Mouse (Mus musculus): ENCODE results near the gene Aldh4a1. TPM values are rescaled to one million over a fixed set of nuclear protein-coding genes. Genes with fewer than 3 reads are reported as not detected.

Aldh4a1 gene
- polyA plus RNA-seq, 1 experiment from 2014 or later: 25.5 TPM

GRCm38 (mm10) chr4:139611542-139611953, 11.1 kb upstream of the Aldh4a1 start:
- H3K4me2 ChIP-seq (ENCODE audit: low read depth, low read length): peak overlapping the region; percentile 43; the same call in 1 of the 2 replicates

DNA sequence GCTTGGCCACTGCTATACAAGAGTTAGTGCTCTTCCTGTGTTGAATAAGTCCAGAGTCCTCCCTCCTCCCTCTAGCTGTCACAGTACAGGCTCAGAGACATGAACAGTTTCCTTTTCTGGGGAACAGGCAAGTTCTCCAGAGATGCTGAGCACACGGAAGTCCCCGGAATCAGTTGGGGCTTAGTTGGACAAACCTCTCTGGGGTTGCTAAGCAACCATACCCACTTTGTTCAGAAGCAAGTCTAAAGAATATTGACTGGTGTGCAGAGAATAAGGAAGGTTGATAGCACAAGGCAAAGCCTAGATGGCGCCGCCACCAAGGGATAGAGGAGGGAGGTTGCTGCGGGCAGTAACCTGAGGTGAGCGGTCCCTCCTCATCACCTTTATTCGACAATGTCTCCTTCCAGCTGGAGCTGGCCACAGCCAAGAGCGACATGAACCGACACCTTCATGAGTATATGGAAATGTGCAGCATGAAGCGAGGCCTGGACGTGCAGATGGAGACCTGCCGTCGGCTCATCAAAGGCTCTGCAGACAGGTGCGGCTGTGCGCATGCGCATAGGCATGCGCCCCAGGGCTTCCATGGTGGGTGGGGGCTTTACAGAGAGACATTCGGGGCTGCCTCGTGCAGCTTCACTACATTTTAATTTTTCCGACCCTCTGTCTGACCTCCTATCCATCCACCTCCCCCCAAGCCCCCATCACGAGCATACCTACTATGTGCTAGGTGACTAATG, 8.0 kb upstream of the Aldh4a1 start:
- no peak overlapping the region for H3K27ac ChIP-seq (ENCODE audit: low read length)
- H3K9ac ChIP-seq (ENCODE audit: low read length): no peak overlapping the region
- H3K4me2 ChIP-seq (ENCODE audit: low read depth, low read length): no peak overlapping the region
- peaks cover 25% of the 10 kb centered on the region for H3K36me3 ChIP-seq (ENCODE audit: control insufficient read depth, insufficient read depth, low read length)
- peaks cover 5% of the 10 kb centered on the region; the same call in 1 of the 2 replicates for H3K9me3 ChIP-seq (ENCODE audit: control insufficient read depth, low read length)
- ATAC-seq (ENCODE audit: low read depth): no peak
- 86% methylated on average over 21 of the region's 21 CpGs for WGBS
- H3K4me3 ChIP-seq (ENCODE audit: low read length): no peak overlapping the region
- no peaks in the 10 kb centered on the region for H3K27me3 ChIP-seq (ENCODE audit: control insufficient read depth, insufficient read depth, low read depth, low read length)
- H3K4me1 ChIP-seq (replicated peaks; ENCODE audit: control insufficient read depth, insufficient read depth, low read length): peaks cover 22% of the 10 kb centered on the region

More at GRCm38 (mm10) chr4:139611542-139611953, 11.1 kb upstream of the Aldh4a1 start:
- Histone ChIP-seq H3K36me3 (ENCODE audit: control insufficient read depth, insufficient read depth, low read length) (peaks cover 27% of the 10 kb centered on the region), H3K9me3 (ENCODE audit: control insufficient read depth, low read length) (peaks cover 5% of the 10 kb centered on the region; the same call in 1 of the 2 replicates), H3K4me1 (replicated peaks; ENCODE audit: control insufficient read depth, insufficient read depth, low read length) (peaks cover 15% of the 10 kb centered on the region), H3K27me3 (ENCODE audit: control insufficient read depth, insufficient read depth, low read depth, low read length) (no peaks in the 10 kb centered on the region), H3K4me3 (ENCODE audit: low read length) (no peak overlapping the region), H3K27ac (ENCODE audit: low read length) (peak overlapping the region; percentile 86), H3K9ac (ENCODE audit: low read length) (no peak overlapping the region)
- 6% methylated on average over 10 of the region's 10 CpGs for WGBS
- peak; percentile 91 for ATAC-seq (ENCODE audit: low read depth)

DNA sequence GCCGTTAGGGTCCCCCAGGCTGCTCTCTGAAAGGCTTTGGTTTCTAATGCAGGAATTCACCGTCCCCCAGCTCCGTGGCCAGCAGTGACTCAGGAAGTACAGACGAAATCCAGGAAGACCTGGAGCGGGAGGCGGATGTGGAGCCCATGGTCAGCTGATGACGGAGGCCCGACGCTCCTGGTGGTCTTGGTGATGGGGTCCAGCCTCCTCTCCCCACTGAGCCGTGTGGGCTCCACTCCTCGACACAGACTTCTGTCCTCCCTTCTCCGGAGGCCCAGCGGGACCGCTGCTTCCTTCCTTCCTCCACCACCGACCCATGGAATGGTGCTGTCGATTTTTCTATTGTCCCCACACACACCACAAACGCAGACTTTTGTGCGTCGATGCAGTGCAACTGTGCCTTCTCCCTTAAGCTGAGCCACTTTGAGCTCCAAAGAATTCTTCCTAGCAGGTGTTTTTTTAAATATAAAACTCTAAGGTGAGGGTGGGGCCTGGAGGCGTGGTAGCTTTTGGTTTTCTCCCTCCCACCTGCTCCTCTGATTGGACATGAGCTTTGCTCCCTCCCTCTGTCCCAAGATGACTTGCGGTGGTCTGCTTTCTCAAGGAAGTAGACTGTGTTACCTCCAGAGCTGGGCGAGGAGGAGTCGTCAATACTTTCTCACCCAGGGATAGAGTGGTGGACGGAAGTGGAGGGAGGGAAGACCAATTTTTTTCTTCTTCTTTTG, 6.2 kb upstream of the Aldh4a1 start:
- Histone ChIP-seq H3K9ac (ENCODE audit: low read length) (peak overlapping the region; percentile 69), H3K27me3 (ENCODE audit: control insufficient read depth, insufficient read depth, low read depth, low read length) (no peaks in the 10 kb centered on the region), H3K27ac (ENCODE audit: low read length) (peak overlapping the region; percentile 82), H3K9me3 (ENCODE audit: control insufficient read depth, low read length) (peaks cover 5% of the 10 kb centered on the region; the same call in 1 of the 2 replicates), H3K4me3 (ENCODE audit: low read length) (peak overlapping the region; percentile 55), H3K36me3 (ENCODE audit: control insufficient read depth, insufficient read depth, low read length) (peaks cover 25% of the 10 kb centered on the region), H3K4me2 (ENCODE audit: low read depth, low read length) (peak overlapping the region; percentile 68), H3K4me1 (replicated peaks; ENCODE audit: control insufficient read depth, insufficient read depth, low read length) (peaks cover 19% of the 10 kb centered on the region)
- WGBS: 15% methylated on average over 24 of the region's 24 CpGs
- ATAC-seq (ENCODE audit: low read depth): peak; percentile 87

- no peak for ATAC-seq (ENCODE audit: low read depth)
- H3K9ac ChIP-seq (ENCODE audit: low read length): peak overlapping the region; percentile 56
- 23% methylated on average over 3 of the region's 3 CpGs for WGBS
Measured at GRCm38 (mm10) chr4:139617001-139617364, 5.7 kb upstream of the Aldh4a1 start.

GRCm38 (mm10) chr4:139619765-139620164, 2.9 kb upstream of the Aldh4a1 start:
- Histone ChIP-seq H3K4me3 (ENCODE audit: low read length) (no peak overlapping the region), H3K4me1 (replicated peaks; ENCODE audit: control insufficient read depth, insufficient read depth, low read length) (peaks cover 34% of the 10 kb centered on the region), H3K9me3 (ENCODE audit: control insufficient read depth, low read length) (no peaks in the 10 kb centered on the region), H3K9ac (ENCODE audit: low read length) (no peak overlapping the region), H3K27me3 (ENCODE audit: control insufficient read depth, insufficient read depth, low read depth, low read length) (no peaks in the 10 kb centered on the region), H3K27ac (ENCODE audit: low read length) (no peak overlapping the region), H3K4me2 (ENCODE audit: low read depth, low read length) (no peak overlapping the region), H3K36me3 (ENCODE audit: control insufficient read depth, insufficient read depth, low read length) (0 out of 2 replicates have a peak, but pooled peaks cover 6% of the 10 kb centered on the region)
- 74% methylated on average over 6 of the region's 6 CpGs for WGBS
- ATAC-seq (ENCODE audit: low read depth): no peak

More at GRCm38 (mm10) chr4:139617001-139617364, 5.7 kb upstream of the Aldh4a1 start:
- H3K36me3 ChIP-seq (ENCODE audit: control insufficient read depth, insufficient read depth, low read length): peaks cover 25% of the 10 kb centered on the region
- H3K4me3 ChIP-seq (ENCODE audit: low read length): peak overlapping the region; percentile 55; the same call in 1 of the 2 replicates
- peaks cover 5% of the 10 kb centered on the region; the same call in 1 of the 2 replicates for H3K9me3 ChIP-seq (ENCODE audit: control insufficient read depth, low read length)
- H3K27ac ChIP-seq (ENCODE audit: low read length): peak overlapping the region; percentile 82
- no peaks in the 10 kb centered on the region for H3K27me3 ChIP-seq (ENCODE audit: control insufficient read depth, insufficient read depth, low read depth, low read length)
- peak overlapping the region; percentile 68 for H3K4me2 ChIP-seq (ENCODE audit: low read depth, low read length)
- H3K4me1 ChIP-seq (replicated peaks; ENCODE audit: control insufficient read depth, insufficient read depth, low read length): peaks cover 21% of the 10 kb centered on the region

- Histone ChIP-seq H3K9ac (ENCODE audit: low read length) (peak overlapping the region; percentile 74), H3K4me3 (ENCODE audit: low read length) (peak overlapping the region; percentile 66), H3K4me1 (replicated peaks; ENCODE audit: control insufficient read depth, insufficient read depth, low read length) (peaks cover 19% of the 10 kb centered on the region), H3K4me2 (ENCODE audit: low read depth, low read length) (peak overlapping the region; percentile 89), H3K36me3 (ENCODE audit: control insufficient read depth, insufficient read depth, low read length) (no peaks in the 10 kb centered on the region), H3K27ac (ENCODE audit: low read length) (peak overlapping the region; percentile 66; the same call in 1 of the 2 replicates), H3K27me3 (ENCODE audit: control insufficient read depth, insufficient read depth, low read depth, low read length) (no peaks in the 10 kb centered on the region), H3K9me3 (ENCODE audit: control insufficient read depth, low read length) (no peaks in the 10 kb centered on the region)
- ATAC-seq (ENCODE audit: low read depth): no peak
- WGBS: 18% methylated on average over 21 of the region's 21 CpGs
Measured at GRCm38 (mm10) chr4:139623434-139624115, 909 bp downstream of the Aldh4a1 start.

DNA sequence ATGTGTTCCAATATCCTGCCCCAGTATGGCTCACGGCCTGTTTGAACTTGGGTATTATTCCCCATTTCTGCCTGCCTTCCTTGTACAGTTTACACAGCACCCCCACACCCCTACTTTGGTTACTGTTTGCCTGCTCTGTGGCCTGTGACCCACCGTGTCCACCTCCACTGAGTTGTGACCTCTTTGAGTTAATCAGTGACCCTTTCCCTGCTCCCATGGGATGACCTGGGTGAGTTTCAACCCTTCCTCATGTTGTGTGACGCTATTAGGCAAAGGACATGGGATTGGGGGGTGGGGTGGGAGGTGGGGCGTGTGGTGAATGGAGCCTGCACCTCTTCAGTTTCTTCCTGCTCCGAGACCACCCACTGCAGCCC, 1.4 kb downstream of the Aldh4a1 start:
- no peaks in the 10 kb centered on the region for H3K9me3 ChIP-seq (ENCODE audit: control insufficient read depth, low read length)
- H3K36me3 ChIP-seq (ENCODE audit: control insufficient read depth, insufficient read depth, low read length): no peaks in the 10 kb centered on the region
- H3K4me1 ChIP-seq (replicated peaks; ENCODE audit: control insufficient read depth, insufficient read depth, low read length): peaks cover 19% of the 10 kb centered on the region
- WGBS: 38% methylated on average over 5 of the region's 5 CpGs
- no peak overlapping the region for H3K9ac ChIP-seq (ENCODE audit: low read length)
- no peak for ATAC-seq (ENCODE audit: low read depth)
- no peaks in the 10 kb centered on the region for H3K27me3 ChIP-seq (ENCODE audit: control insufficient read depth, insufficient read depth, low read depth, low read length)
- no peak overlapping the region; the same call in 1 of the 2 replicates for H3K4me3 ChIP-seq (ENCODE audit: low read length)
- H3K27ac ChIP-seq (ENCODE audit: low read length): no peak overlapping the region
- peak overlapping the region; percentile 89 for H3K4me2 ChIP-seq (ENCODE audit: low read depth, low read length)

GRCm38 (mm10) chr4:139624706-139625105, 2.0 kb downstream of the Aldh4a1 start:
- Histone ChIP-seq H3K9ac (ENCODE audit: low read length) (peak overlapping the region; percentile 22; the same call in 1 of the 2 replicates), H3K27me3 (ENCODE audit: control insufficient read depth, insufficient read depth, low read depth, low read length) (no peaks in the 10 kb centered on the region), H3K4me2 (ENCODE audit: low read depth, low read length) (peak overlapping the region; percentile 89), H3K4me3 (ENCODE audit: low read length) (no peak overlapping the region), H3K9me3 (ENCODE audit: control insufficient read depth, low read length) (no peaks in the 10 kb centered on the region), H3K36me3 (ENCODE audit: control insufficient read depth, insufficient read depth, low read length) (no peaks in the 10 kb centered on the region), H3K4me1 (replicated peaks; ENCODE audit: control insufficient read depth, insufficient read depth, low read length) (peaks cover 19% of the 10 kb centered on the region), H3K27ac (ENCODE audit: low read length) (no peak overlapping the region)
- no peak for ATAC-seq (ENCODE audit: low read depth)
- 51% methylated on average over 10 of the region's 10 CpGs for WGBS

DNA sequence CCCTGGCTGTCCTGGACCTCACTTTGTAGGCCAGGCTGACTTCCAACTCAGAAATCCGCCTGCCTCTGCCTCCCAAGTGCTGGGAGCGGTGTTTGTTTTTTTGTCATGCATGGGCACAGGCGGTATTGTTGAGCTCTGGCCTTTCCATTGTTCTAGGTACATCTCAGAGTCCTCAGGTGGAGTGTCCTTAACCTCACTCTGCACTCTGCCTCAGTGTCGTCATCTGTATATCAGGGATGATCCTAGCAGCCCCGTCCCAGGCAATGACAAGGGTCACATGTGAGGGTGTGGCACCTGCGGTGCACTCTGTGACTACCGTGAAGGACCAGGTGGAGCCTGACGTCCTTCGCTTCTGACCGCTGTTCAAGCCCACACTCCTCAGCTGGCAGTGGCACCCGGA, 4.7 kb downstream of the Aldh4a1 start:
- no peaks in the 10 kb centered on the region for H3K36me3 ChIP-seq (ENCODE audit: control insufficient read depth, insufficient read depth, low read length)
- no peaks in the 10 kb centered on the region for H3K27me3 ChIP-seq (ENCODE audit: control insufficient read depth, insufficient read depth, low read depth, low read length)
- no peak overlapping the region for H3K27ac ChIP-seq (ENCODE audit: low read length)
- H3K9me3 ChIP-seq (ENCODE audit: control insufficient read depth, low read length): no peaks in the 10 kb centered on the region
- no peak overlapping the region for H3K9ac ChIP-seq (ENCODE audit: low read length)
- ATAC-seq (ENCODE audit: low read depth): no peak
- no peak overlapping the region for H3K4me2 ChIP-seq (ENCODE audit: low read depth, low read length)
- WGBS: 87% methylated on average over 11 of the region's 11 CpGs
- H3K4me3 ChIP-seq (ENCODE audit: low read length): no peak overlapping the region
- H3K4me1 ChIP-seq (replicated peaks; ENCODE audit: control insufficient read depth, insufficient read depth, low read length): peaks cover 32% of the 10 kb centered on the region
